Mouse (Mus musculus): Measurements from ENCODE around the gene Ankrd42. TPM values are rescaled to one million over a fixed set of nuclear protein-coding genes. Genes with fewer than 3 reads are reported as not detected.

Gene Ankrd42
- total and polyA plus RNA-seq, 3 experiments: 0.14 to 0.68 (median 0.26) TPM

DNA sequence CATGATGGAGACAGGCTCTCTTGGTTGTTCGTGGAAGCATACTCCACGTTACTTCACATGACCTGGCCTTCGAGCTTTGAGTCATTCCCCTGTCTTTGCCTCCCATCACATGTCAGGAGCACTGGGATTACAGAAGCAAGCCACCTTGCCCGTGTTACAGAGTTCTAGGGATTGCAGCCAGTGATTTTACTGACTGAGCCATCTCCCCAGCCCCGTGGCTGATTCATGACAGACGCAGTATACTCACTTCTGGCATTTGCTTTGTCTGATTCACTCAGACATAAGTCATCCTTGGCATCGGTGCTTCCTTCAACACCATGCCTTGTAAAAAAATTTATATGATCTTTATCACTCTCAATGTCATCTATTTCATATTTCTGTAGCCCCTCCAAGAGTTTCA lies 32.0 kb downstream of the Ankrd42 start:
- TF ChIP-seq TBP (conservative IDR thresholded peaks at IDR 0.05; ENCODE audit: low read depth, low read length) (no peak), USF2 (conservative IDR thresholded peaks at IDR 0.05; ENCODE audit: low read depth, low read length) (no peak), CHD2 (IDR thresholded peaks at IDR 0.05; ENCODE audit: low read length) (no peak), RCOR1 (conservative IDR thresholded peaks at IDR 0.05; ENCODE audit: low read depth, low read length) (no peak), UBTF (IDR thresholded peaks at IDR 0.05; ENCODE audit: low read depth, low read length) (no peak), ZC3H11A (IDR thresholded peaks at IDR 0.05; ENCODE audit: low read depth, low read length) (no peak), MAZ (IDR thresholded peaks at IDR 0.05; ENCODE audit: low read depth, low read length) (no peak), NELFE (IDR thresholded peaks at IDR 0.05; ENCODE audit: low read depth, low read length) (no peak), MAFK (IDR thresholded peaks at IDR 0.05; ENCODE audit: insufficient replicate concordance, low read length) (no peak), POLR2A (IDR thresholded peaks at IDR 0.05; ENCODE audit: low read depth, low read length) (no peak), USF1 (IDR thresholded peaks at IDR 0.05; ENCODE audit: low read depth, low read length) (no peak), EP300 (IDR thresholded peaks at IDR 0.05; ENCODE audit: low read length) (no peak), E2F4 (IDR thresholded peaks at IDR 0.05; ENCODE audit: insufficient replicate concordance, low read depth, low read length) (no peak), GABPA (IDR thresholded peaks at IDR 0.05; ENCODE audit: insufficient replicate concordance, low read depth, low read length) (no peak), HCFC1 (IDR thresholded peaks at IDR 0.05; ENCODE audit: low read depth, low read length) (no peak), MEF2A (IDR thresholded peaks at IDR 0.05; ENCODE audit: borderline replicate concordance, low read depth, low read length) (no peak)
- in situ Hi-C loops (cut with MboI; ENCODE audit: low pct_ligation_motif_present, low pct_unique_long_range_greater_than_20kb, low sequenced_read_pairs) (no loop called here), dilution Hi-C loops (cut with MboI; ENCODE audit: extremely low pct_ligation_motif_present, extremely low pct_unique_long_range_greater_than_20kb, low sequenced_read_pairs) (no loop called here)
- Histone ChIP-seq H3K4me1 (ENCODE audit: control insufficient read depth in 1 of 2, insufficient read depth in 2 of 2) (no peaks in the 10 kb centered on the region), H3K36me3 (replicated peaks in 1 of 2; ENCODE audit: control insufficient read depth in 1 of 2, insufficient read depth in 1 of 2, low read length in 1 of 2) (no peaks in the 10 kb centered on the region), H3K9me3 (replicated peaks; ENCODE audit: low read length) (no peaks in the 10 kb centered on the region), H3K4me3 (replicated peaks in 1 of 3; ENCODE audit: low read depth in 2 of 3, low read length in 2 of 3, poor library complexity in 1 of 3) (no peak overlapping the region), H3K27me3 (replicated peaks) (no peaks in the 10 kb centered on the region), H3K27ac (ENCODE audit: insufficient read depth, low read depth) (no peak overlapping the region), H3K79me2 (replicated peaks; ENCODE audit: control insufficient read depth, extremely low read depth, insufficient read depth, poor library complexity, severe bottlenecking) (no peaks in the 10 kb centered on the region), H3K9ac (ENCODE audit: insufficient read depth, low read depth) (no peak overlapping the region), H3K4me2 (ENCODE audit: insufficient read depth, low read depth, poor library complexity, severe bottlenecking) (no peak overlapping the region)
- DNase-seq (ENCODE audit: extremely low read depth): no peak

- no peak overlapping the region for H3K9ac ChIP-seq (ENCODE audit: insufficient read depth, low read depth)
- DNase-seq (ENCODE audit: extremely low read depth): no peak
- H3K27ac ChIP-seq (ENCODE audit: insufficient read depth, low read depth): no peak overlapping the region
- no peaks in the 10 kb centered on the region for H3K36me3 ChIP-seq (replicated peaks in 1 of 2; ENCODE audit: control insufficient read depth in 1 of 2, insufficient read depth in 1 of 2, low read length in 1 of 2)
- no peak overlapping the region for H3K4me2 ChIP-seq (ENCODE audit: insufficient read depth, low read depth, poor library complexity, severe bottlenecking)
- dilution Hi-C loops (cut with MboI; ENCODE audit: extremely low pct_ligation_motif_present, extremely low pct_unique_long_range_greater_than_20kb, low sequenced_read_pairs) (no loop called here), in situ Hi-C loops (cut with MboI; ENCODE audit: low pct_ligation_motif_present, low pct_unique_long_range_greater_than_20kb, low sequenced_read_pairs) (no loop called here)
- no peaks in the 10 kb centered on the region for H3K79me2 ChIP-seq (replicated peaks; ENCODE audit: control insufficient read depth, extremely low read depth, insufficient read depth, poor library complexity, severe bottlenecking)
- no peaks in the 10 kb centered on the region for H3K4me1 ChIP-seq (ENCODE audit: control insufficient read depth in 1 of 2, insufficient read depth in 2 of 2)
- no peaks in the 10 kb centered on the region for H3K27me3 ChIP-seq (replicated peaks)
- no peak overlapping the region for H3K4me3 ChIP-seq (replicated peaks in 1 of 3; ENCODE audit: low read depth in 2 of 3, low read length in 2 of 3, poor library complexity in 1 of 3)
- H3K9me3 ChIP-seq (replicated peaks; ENCODE audit: low read length): no peaks in the 10 kb centered on the region
- TF ChIP-seq ZKSCAN1 (IDR thresholded peaks at IDR 0.05; ENCODE audit: borderline replicate concordance, low read depth, low read length) (no peak), MEF2A (IDR thresholded peaks at IDR 0.05; ENCODE audit: borderline replicate concordance, low read depth, low read length) (no peak), ELF1 (IDR thresholded peaks at IDR 0.05; ENCODE audit: low read depth, low read length) (no peak), JUND (conservative IDR thresholded peaks at IDR 0.05; ENCODE audit: low read depth, low read length) (no peak), MYC (IDR thresholded peaks at IDR 0.05; ENCODE audit: low read depth, low read length) (no peak), E2F4 (IDR thresholded peaks at IDR 0.05; ENCODE audit: insufficient replicate concordance, low read depth, low read length) (no peak), ETS1 (conservative IDR thresholded peaks at IDR 0.05; ENCODE audit: low read depth, low read length) (no peak), USF2 (conservative IDR thresholded peaks at IDR 0.05; ENCODE audit: low read depth, low read length) (no peak), ZC3H11A (IDR thresholded peaks at IDR 0.05; ENCODE audit: low read depth, low read length) (no peak), NRF1 (IDR thresholded peaks at IDR 0.05; ENCODE audit: low read depth, low read length) (no peak), GABPA (IDR thresholded peaks at IDR 0.05; ENCODE audit: insufficient replicate concordance, low read depth, low read length) (no peak), ZNF384 (IDR thresholded peaks at IDR 0.05; ENCODE audit: low read depth, low read length) (no peak), RCOR1 (conservative IDR thresholded peaks at IDR 0.05; ENCODE audit: low read depth, low read length) (no peak), MXI1 (IDR thresholded peaks at IDR 0.05; ENCODE audit: low read depth, low read length) (no peak), HCFC1 (IDR thresholded peaks at IDR 0.05; ENCODE audit: low read depth, low read length) (no peak), TCF12 (IDR thresholded peaks at IDR 0.05; ENCODE audit: low read depth, low read length) (no peak), POLR2A (IDR thresholded peaks at IDR 0.05; ENCODE audit: low read depth, low read length) (no peak), KAT2A (IDR thresholded peaks at IDR 0.05; ENCODE audit: insufficient replicate concordance, low read length) (no peak)
These were observed 46.1 kb downstream of the Ankrd42 start for GRCm38 (mm10) chr7:92590842-92591241.

Data from CH12.LX (cell line).